8 mouse cellular contexts compared by ENCODE assay signal in genomic region chr10:78425181-78426041, GRCm38 (mm10). TPM values are rescaled to one million over a fixed set of nuclear protein-coding genes. Genes with fewer than 3 reads are reported as not detected.
A peak's percentile ranks its signal among the peaks of the same experiment; 100 is the strongest.
DNase-seq lines count a peak whose midpoint lies in the region; ATAC-seq and TF ChIP-seq lines count a peak whose summit lies in the region.

Cstb (plus strand) TSS chr10:78425669.

- TF ChIP-seq CTCF in intestine, postnatal 0 days (IDR thresholded peaks at IDR 0.05; ENCODE audit: low read depth), result no peak; the same call in 1 of the 2 replicates

- no peaks in the 10 kb centered on the region for H3K9me3 ChIP-seq in embryonic facial prominence, embryonic 10.5 days
- H3K9me3 ChIP-seq in intestine, postnatal 0 days (ENCODE audit: control insufficient read depth), result no peaks in the 10 kb centered on the region
- H3K9me3 ChIP-seq in midbrain, embryonic 10.5 days (replicated peaks), result no peaks in the 10 kb centered on the region

- ATAC-seq in intestine, postnatal 0 days, result peak; percentile 86

- peaks cover 20% of the 10 kb centered on the region for H3K4me1 ChIP-seq in embryonic facial prominence, embryonic 10.5 days
- no peaks in the 10 kb centered on the region for H3K4me1 ChIP-seq in intestine, postnatal 0 days (replicated peaks; ENCODE audit: control insufficient read depth, insufficient read depth, low read length)
- H3K4me1 ChIP-seq in midbrain, embryonic 10.5 days, result peaks cover 20% of the 10 kb centered on the region

- DNase-seq in adrenal gland, postnatal 14 days, result peak; percentile 92
- peak; percentile 88 for DNase-seq in embryonic facial prominence, embryonic 10.5 days (ENCODE audit: low spot score)
- DNase-seq in gonadal fat pad, adult 2 months (ENCODE audit: low read depth), result no peak
- DNase-seq in left cerebral cortex, postnatal 36 days (ENCODE audit: low spot score in 2 of 2), result peak; percentile 83 to 84
- peak; percentile 81 for DNase-seq in midbrain, embryonic 10.5 days (ENCODE audit: low spot score)
- peak; percentile 82 to 86 for DNase-seq in right cerebral cortex, postnatal 36 days (ENCODE audit: low spot score in 2 of 2)
- peak; percentile 79 to 85 for DNase-seq in urinary bladder, postnatal 4 days (ENCODE audit: low spot score in 2 of 2)

- peak within 1 kb of the TSS; percentile 85 for H3K9ac ChIP-seq in intestine, postnatal 0 days (ENCODE audit: low read depth, low read length)

- H3K36me3 ChIP-seq in embryonic facial prominence, embryonic 10.5 days (replicated peaks), result peaks cover 31% of the 10 kb centered on the region
- peaks cover 21% of the 10 kb centered on the region; the same call in 1 of the 2 replicates for H3K36me3 ChIP-seq in intestine, postnatal 0 days (ENCODE audit: control insufficient read depth, insufficient read depth)
- H3K36me3 ChIP-seq in midbrain, embryonic 10.5 days, result peaks cover 24% of the 10 kb centered on the region

- intact Hi-C loops in left cerebral cortex, postnatal 36 days (cut with DNase I), result no loop called here

- peak within 1 kb of the TSS; percentile 90 for H3K4me3 ChIP-seq in embryonic facial prominence, embryonic 10.5 days
- peak within 1 kb of the TSS; percentile 88 for H3K4me3 ChIP-seq in intestine, postnatal 0 days (ENCODE audit: low read depth, low read length)
- peak within 1 kb of the TSS; percentile 77 for H3K4me3 ChIP-seq in midbrain, embryonic 10.5 days

- peak within 1 kb of the TSS; percentile 90 for H3K27ac ChIP-seq in embryonic facial prominence, embryonic 10.5 days (replicated peaks)
- H3K27ac ChIP-seq in intestine, postnatal 0 days (ENCODE audit: low read depth, low read length), result peak within 1 kb of the TSS; percentile 90
- peak within 1 kb of the TSS; percentile 83 for H3K27ac ChIP-seq in midbrain, embryonic 10.5 days (replicated peaks)

- WGBS in embryonic facial prominence, embryonic 10.5 days, result 2% methylated on average over 40 of the region's 40 CpGs
- under 1% methylated on average over 40 of the region's 40 CpGs for WGBS in intestine, postnatal 0 days
- WGBS in midbrain, embryonic 10.5 days, result 2% methylated on average over 40 of the region's 40 CpGs

- H3K27me3 ChIP-seq in embryonic facial prominence, embryonic 10.5 days (replicated peaks; ENCODE audit: low read depth, poor library complexity, severe bottlenecking), result no peaks in the 10 kb centered on the region
- H3K27me3 ChIP-seq in intestine, postnatal 0 days (replicated peaks; ENCODE audit: control insufficient read depth, insufficient read depth, low read length), result no peaks in the 10 kb centered on the region
- no peaks in the 10 kb centered on the region for H3K27me3 ChIP-seq in midbrain, embryonic 10.5 days (ENCODE audit: low read depth, poor library complexity, severe bottlenecking)

- peak within 1 kb of the TSS; percentile 91 for H3K4me2 ChIP-seq in intestine, postnatal 0 days (replicated peaks; ENCODE audit: low read depth)

RNA-seq across cellular contexts. Expression of gene Cstb, which starts in this region (rescaled TPM):
- 176 and 179 TPM in 2 replicates for total RNA-seq in adrenal gland, postnatal 14 days (2021)
- 142 and 149 TPM in 2 replicates for polyA plus RNA-seq in embryonic facial prominence, embryonic 10.5 days (2016; fragmentation: Nextera tagmentation; extraction: Ambion mirVana)
- polyA plus RNA-seq in gonadal fat pad, adult 2 months (2012; rRNA removed), result 127 and 151 TPM in 2 replicates
- polyA plus RNA-seq in intestine, postnatal 0 days (2015; fragmentation: Nextera tagmentation; extraction: Ambion mirVana), result 1,208 and 1,296 TPM in 2 replicates
- total RNA-seq in left cerebral cortex, postnatal 36 days (2021), result 10 to 100 TPM; 35.4 to 42.4 TPM
- 112 and 114 TPM in 2 replicates for polyA plus RNA-seq in midbrain, embryonic 10.5 days (2016; fragmentation: Nextera tagmentation; extraction: Ambion mirVana)
